Mouse (Mus musculus) retina, adult 2 months (tissue): ENCODE measurements around the gene Zfp385c.
"Not testable (repeated sequence)": the region's sequence is repeated elsewhere in the genome, so short reads cannot be mapped to it uniquely, and the experiment has no call there.

Experiments used
- DNase-seq: peaks from one replicate; pipeline ENCODE4 v3.0.0-alpha.2; 2012; ENCODE audit warnings: low read depth, low spot score

Gene Zfp385c

GRCm38 (mm10) chr11:100598074-100598473 is 94.2 kb downstream of the Zfp385c start:
- DNase-seq: no peak

DNA sequence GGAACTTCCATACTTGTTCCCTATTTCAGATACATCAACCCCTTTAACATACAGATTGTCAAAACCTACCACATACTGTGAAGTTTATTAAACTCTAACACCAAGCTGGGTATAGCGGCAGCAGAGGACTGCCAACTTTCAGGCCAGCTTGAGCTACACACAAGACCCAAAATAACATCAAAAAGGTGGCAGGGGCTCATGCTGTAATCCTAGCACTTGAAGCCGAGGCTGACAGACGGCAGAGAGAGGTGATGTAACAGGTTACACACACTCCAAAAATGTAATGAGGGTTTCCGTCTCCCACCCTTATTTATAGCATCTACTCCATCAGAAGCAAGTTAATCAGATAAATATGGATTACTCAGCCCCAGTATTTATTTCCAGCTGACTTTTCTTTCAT is 96.7 kb downstream of the Zfp385c start:
- DNase-seq: no peak

DNA sequence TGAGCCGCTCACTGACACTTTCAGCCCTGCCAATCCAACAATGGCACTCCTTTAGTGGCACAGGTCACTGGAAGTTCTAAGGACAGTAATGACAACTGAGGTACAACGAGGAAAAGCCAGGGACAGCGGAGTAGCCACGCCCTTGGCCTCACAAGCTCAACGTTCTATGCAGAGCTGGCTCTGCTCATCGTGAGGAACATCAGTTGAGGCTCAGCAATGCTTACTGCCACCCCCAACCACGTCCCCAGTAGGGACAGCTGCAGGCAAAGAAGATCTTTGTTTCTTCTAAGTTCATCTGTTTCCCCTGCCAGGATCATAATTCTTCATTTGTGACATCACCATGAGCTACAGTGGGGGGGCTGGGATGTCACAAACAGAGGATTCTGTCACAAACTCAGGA is 97.6 kb downstream of the Zfp385c start:
- DNase-seq: no peak

DNA sequence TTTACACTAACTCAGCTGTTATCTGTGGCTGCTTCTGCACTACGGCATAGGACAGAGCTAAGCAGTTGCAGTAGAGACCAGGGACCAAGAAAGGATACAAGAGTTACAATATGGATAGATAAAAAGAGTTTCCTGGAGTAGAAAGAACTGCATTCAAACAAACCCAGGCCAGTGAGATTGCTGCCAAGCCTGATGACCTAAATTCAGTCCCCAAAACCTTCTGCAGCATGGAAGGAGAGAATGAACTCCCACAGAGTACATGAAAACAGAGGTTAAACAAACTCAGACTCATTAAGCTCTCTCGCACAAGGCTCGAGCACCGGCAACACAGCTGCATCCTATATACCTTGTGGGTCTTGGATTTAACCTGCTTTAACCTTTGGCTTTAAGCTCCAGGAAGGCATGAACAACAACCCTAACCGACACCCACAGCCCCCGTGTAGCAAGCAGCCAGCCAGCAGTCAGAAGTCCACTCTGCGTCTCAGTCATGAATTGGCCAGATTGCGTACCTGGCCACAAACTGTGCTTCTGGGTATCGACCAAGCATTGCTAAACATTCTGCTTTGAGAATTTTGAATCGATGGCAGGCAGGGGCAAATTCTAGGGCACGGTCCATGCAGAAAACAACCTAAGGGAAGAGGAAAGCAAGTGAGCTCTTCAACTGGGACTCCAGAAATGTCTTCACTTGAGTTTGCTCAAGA is 99.8 kb downstream of the Zfp385c start:
- no peak for DNase-seq

- DNase-seq: no peak
Measured at GRCm38 (mm10) chr11:100588462-100588861, 103.8 kb downstream of the Zfp385c start.

DNA sequence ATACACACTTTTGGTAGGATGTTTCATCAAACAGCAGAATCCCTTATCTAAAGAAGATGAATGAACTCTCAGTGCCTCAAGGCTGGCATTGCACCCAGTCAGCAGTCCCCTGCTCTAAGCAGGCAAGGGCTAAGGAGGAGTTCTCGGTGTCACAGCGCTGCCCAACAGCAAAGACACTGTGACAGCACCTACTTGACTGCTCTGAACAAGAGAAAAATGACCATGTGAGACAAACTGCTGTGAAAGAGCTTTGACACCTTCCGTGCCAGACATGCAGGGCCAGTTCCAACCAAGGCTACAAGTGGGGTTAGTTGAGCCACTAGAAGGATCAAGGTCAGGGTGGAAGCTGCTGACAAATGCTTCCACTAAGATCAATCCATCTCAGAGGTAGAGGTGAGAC is 107.1 kb downstream of the Zfp385c start:
- no peak for DNase-seq

DNA sequence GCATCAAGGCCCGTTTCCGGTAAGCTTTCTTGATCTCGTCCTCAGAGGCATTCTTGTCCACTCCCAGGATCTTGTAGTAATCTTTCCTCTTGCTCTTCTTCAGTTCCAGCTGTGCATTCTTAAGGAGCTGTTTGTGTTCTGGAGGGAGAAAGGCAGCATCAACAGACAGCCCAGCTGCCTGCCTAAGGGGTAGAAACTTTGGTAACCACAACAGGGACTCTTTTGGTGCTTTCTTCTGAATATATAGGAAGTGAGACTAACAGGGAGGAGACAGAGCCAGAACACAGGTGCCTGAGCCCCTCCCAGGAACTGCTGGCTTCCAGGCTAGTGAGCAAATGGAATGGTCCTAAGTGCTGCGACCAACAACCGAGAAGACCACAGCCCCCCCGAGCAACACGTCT is 107.7 kb downstream of the Zfp385c start:
- no peak for DNase-seq

GRCm38 (mm10) chr11:100582836-100583235 is 109.4 kb downstream of the Zfp385c start:
- DNase-seq: no peak

GRCm38 (mm10) chr11:100582413-100582812 is 109.8 kb downstream of the Zfp385c start:
- not testable (repeated sequence) for DNase-seq

GRCm38 (mm10) chr11:100581756-100582155 is 110.5 kb downstream of the Zfp385c start:
- DNase-seq: no peak

- DNase-seq: no peak
Measured at GRCm38 (mm10) chr11:100580275-100580674, 112.0 kb downstream of the Zfp385c start.

GRCm38 (mm10) chr11:100579116-100579799 is 113.0 kb downstream of the Zfp385c start:
- no peak for DNase-seq

GRCm38 (mm10) chr11:100577852-100578599 is 114.2 kb downstream of the Zfp385c start:
- no peak for DNase-seq
